Mouse (Mus musculus): ENCODE results near the gene Fam163a. TPM values are rescaled to one million over a fixed set of nuclear protein-coding genes. Genes with fewer than 3 reads are reported as not detected.

The Fam163a gene
- polyA plus RNA-seq, 1 experiment from 2014 or later: 4.2 TPM

GRCm38 (mm10) chr1:156035930-156036737 lies 168.7 kb downstream of the Fam163a start, which contains the start of gene Tor1aip1:
Gene Tor1aip1, minus strand, starts transcription at chr1:156036480.
- Histone ChIP-seq H3K36me3 (ENCODE audit: control insufficient read depth, insufficient read depth, low read length) (peaks cover 10% of the 10 kb centered on the region), H3K27me3 (ENCODE audit: control insufficient read depth, insufficient read depth, low read length) (no peaks in the 10 kb centered on the region), H3K9me3 (replicated peaks; ENCODE audit: control insufficient read depth, low read length) (no peaks in the 10 kb centered on the region), H3K4me3 (replicated peaks; ENCODE audit: low read length) (peak within 1 kb of the TSS; percentile 89), H3K27ac (ENCODE audit: low read length) (peak within 1 kb of the TSS; percentile 100), H3K9ac (ENCODE audit: low read length) (peak within 1 kb of the TSS; percentile 96), H3K4me1 (ENCODE audit: control insufficient read depth, insufficient read depth, low read length) (peaks cover 16% of the 10 kb centered on the region; the same call in 1 of the 2 replicates), H3K4me2 (ENCODE audit: low read depth, low read length) (peak within 1 kb of the TSS; percentile 81)
- under 1% methylated on average over 59 of the region's 59 CpGs for WGBS
- ATAC-seq (ENCODE audit: insufficient read depth, low FRiP score): peak; percentile 93

GRCm38 (mm10) chr1:156035269-156035929 lies 169.4 kb downstream of the Fam163a start, which contains the start of gene Tor1aip2:
Gene Tor1aip2, plus strand, starts transcription at chr1:156035403.
- H3K27me3 ChIP-seq (ENCODE audit: control insufficient read depth, insufficient read depth, low read length): no peaks in the 10 kb centered on the region
- H3K36me3 ChIP-seq (ENCODE audit: control insufficient read depth, insufficient read depth, low read length): peaks cover 10% of the 10 kb centered on the region
- H3K9me3 ChIP-seq (replicated peaks; ENCODE audit: control insufficient read depth, low read length): no peaks in the 10 kb centered on the region
- ATAC-seq (ENCODE audit: insufficient read depth, low FRiP score): peak; percentile 85
- H3K4me3 ChIP-seq (replicated peaks; ENCODE audit: low read length): peak within 1 kb of the TSS; percentile 89
- H3K9ac ChIP-seq (ENCODE audit: low read length): peak within 1 kb of the TSS; percentile 96
- peaks cover 14% of the 10 kb centered on the region; the same call in 1 of the 2 replicates for H3K4me1 ChIP-seq (ENCODE audit: control insufficient read depth, insufficient read depth, low read length)
- H3K4me2 ChIP-seq (ENCODE audit: low read depth, low read length): peak within 1 kb of the TSS; percentile 81
- under 1% methylated on average over 59 of the region's 59 CpGs for WGBS
- peak within 1 kb of the TSS; percentile 100 for H3K27ac ChIP-seq (ENCODE audit: low read length)

- ATAC-seq (ENCODE audit: insufficient read depth, low FRiP score): no peak
- H3K27me3 ChIP-seq (ENCODE audit: control insufficient read depth, insufficient read depth, low read length): no peaks in the 10 kb centered on the region
- WGBS: 28% methylated on average over 1 of the region's 1 CpGs
These were observed 170.2 kb downstream of the Fam163a start for GRCm38 (mm10) chr1:156034661-156035060.

GRCm38 (mm10) chr1:156033921-156034320 lies 170.9 kb downstream of the Fam163a start:
- Histone ChIP-seq H3K4me2 (ENCODE audit: low read depth, low read length) (no peak overlapping the region), H3K27me3 (ENCODE audit: control insufficient read depth, insufficient read depth, low read length) (no peaks in the 10 kb centered on the region), H3K9ac (ENCODE audit: low read length) (no peak overlapping the region), H3K27ac (ENCODE audit: low read length) (no peak overlapping the region), H3K36me3 (ENCODE audit: control insufficient read depth, insufficient read depth, low read length) (peaks cover 10% of the 10 kb centered on the region), H3K4me3 (replicated peaks; ENCODE audit: low read length) (no peak overlapping the region), H3K4me1 (ENCODE audit: control insufficient read depth, insufficient read depth, low read length) (peaks cover 10% of the 10 kb centered on the region; the same call in 1 of the 2 replicates), H3K9me3 (replicated peaks; ENCODE audit: control insufficient read depth, low read length) (no peaks in the 10 kb centered on the region)
- ATAC-seq (ENCODE audit: insufficient read depth, low FRiP score): no peak
- 98% methylated on average over 7 of the region's 7 CpGs for WGBS

More at GRCm38 (mm10) chr1:156034661-156035060, 170.2 kb downstream of the Fam163a start:
- peak overlapping the region; percentile 100 for H3K27ac ChIP-seq (ENCODE audit: low read length)
- peaks cover 10% of the 10 kb centered on the region; the same call in 1 of the 2 replicates for H3K4me1 ChIP-seq (ENCODE audit: control insufficient read depth, insufficient read depth, low read length)
- H3K9ac ChIP-seq (ENCODE audit: low read length): peak overlapping the region; percentile 96
- peaks cover 10% of the 10 kb centered on the region for H3K36me3 ChIP-seq (ENCODE audit: control insufficient read depth, insufficient read depth, low read length)
- H3K4me2 ChIP-seq (ENCODE audit: low read depth, low read length): peak overlapping the region; percentile 81
- peak overlapping the region; percentile 89 for H3K4me3 ChIP-seq (replicated peaks; ENCODE audit: low read length)
- no peaks in the 10 kb centered on the region for H3K9me3 ChIP-seq (replicated peaks; ENCODE audit: control insufficient read depth, low read length)

DNA sequence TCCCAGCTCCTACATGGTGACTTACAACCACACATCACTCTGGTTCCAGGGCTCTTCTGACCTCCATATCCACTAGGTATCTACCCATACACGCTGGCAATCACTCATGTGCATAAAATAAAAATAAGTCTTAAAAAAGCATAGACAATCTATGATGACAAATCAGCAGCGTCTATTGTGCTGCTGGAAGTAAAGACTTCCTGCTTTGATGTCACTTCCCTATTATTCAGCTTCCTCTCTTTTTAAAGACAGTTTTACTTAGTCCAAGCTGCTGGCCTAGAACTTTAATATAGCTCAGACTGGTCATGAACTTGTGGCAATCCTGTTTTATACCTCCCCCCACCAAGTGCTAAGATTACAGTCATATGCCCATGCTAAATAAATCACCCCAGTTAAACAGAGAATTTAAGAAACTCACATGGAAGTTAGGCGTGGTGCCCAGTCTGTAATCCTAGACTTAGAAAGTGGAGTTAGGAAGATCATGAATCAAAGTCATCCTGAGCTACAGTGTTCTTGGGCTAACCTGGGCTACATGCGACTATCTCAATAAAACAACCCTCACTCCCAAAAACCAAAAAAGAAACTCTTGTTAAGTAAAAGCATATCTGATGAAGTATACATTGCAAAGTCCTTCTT lies 176.4 kb downstream of the Fam163a start:
- Histone ChIP-seq H3K27ac (ENCODE audit: low read length) (no peak overlapping the region), H3K9me3 (replicated peaks; ENCODE audit: control insufficient read depth, low read length) (no peaks in the 10 kb centered on the region), H3K36me3 (ENCODE audit: control insufficient read depth, insufficient read depth, low read length) (peaks cover 10% of the 10 kb centered on the region), H3K27me3 (ENCODE audit: control insufficient read depth, insufficient read depth, low read length) (no peaks in the 10 kb centered on the region), H3K4me2 (ENCODE audit: low read depth, low read length) (no peak overlapping the region), H3K4me1 (ENCODE audit: control insufficient read depth, insufficient read depth, low read length) (no peaks in the 10 kb centered on the region), H3K4me3 (replicated peaks; ENCODE audit: low read length) (no peak overlapping the region), H3K9ac (ENCODE audit: low read length) (no peak overlapping the region)
- no peak for ATAC-seq (ENCODE audit: insufficient read depth, low FRiP score)
- WGBS: 82% methylated on average over 4 of the region's 4 CpGs

DNA sequence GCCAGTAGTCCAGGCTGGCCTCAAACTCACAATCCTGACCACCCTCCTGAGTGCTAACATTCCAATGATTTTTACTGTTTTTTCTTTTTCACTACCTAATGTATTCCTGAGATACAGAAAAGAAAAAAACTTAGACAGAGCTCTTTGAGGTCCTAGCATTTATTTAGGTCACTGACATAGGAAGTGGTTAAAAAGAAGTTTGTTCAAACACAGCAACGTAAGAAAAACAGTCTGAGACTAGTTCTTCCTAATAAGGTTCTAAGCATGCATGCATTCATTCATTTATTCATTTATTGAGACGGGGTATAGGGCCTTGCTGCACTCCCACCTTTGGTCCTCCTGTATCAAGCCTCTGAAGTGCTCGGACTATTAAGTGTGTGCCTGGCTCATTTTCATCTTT lies 177.0 kb downstream of the Fam163a start:
- no peak overlapping the region for H3K9ac ChIP-seq (ENCODE audit: low read length)
- 88% methylated on average over 3 of the region's 3 CpGs for WGBS
- no peak overlapping the region for H3K4me3 ChIP-seq (replicated peaks; ENCODE audit: low read length)
- no peak overlapping the region for H3K4me2 ChIP-seq (ENCODE audit: low read depth, low read length)
- no peak overlapping the region for H3K27ac ChIP-seq (ENCODE audit: low read length)
- no peaks in the 10 kb centered on the region for H3K27me3 ChIP-seq (ENCODE audit: control insufficient read depth, insufficient read depth, low read length)
- 0 out of 2 replicates have a peak, but pooled peaks cover 4% of the 10 kb centered on the region for H3K36me3 ChIP-seq (ENCODE audit: control insufficient read depth, insufficient read depth, low read length)
- no peaks in the 10 kb centered on the region for H3K4me1 ChIP-seq (ENCODE audit: control insufficient read depth, insufficient read depth, low read length)
- H3K9me3 ChIP-seq (replicated peaks; ENCODE audit: control insufficient read depth, low read length): no peaks in the 10 kb centered on the region
- no peak for ATAC-seq (ENCODE audit: insufficient read depth, low FRiP score)

Other genes with a start within 250 kb of the Fam163a start
- 5.4 and 6.4 TPM in 2 replicates for gene Cep350, start 231.8 kb downstream of the Fam163a start, polyA plus RNA-seq (2015; fragmentation: Nextera tagmentation; extraction: Ambion mirVana)
- gene Tor1aip2, start 169.6 kb downstream of the Fam163a start, polyA plus RNA-seq (2015; fragmentation: Nextera tagmentation; extraction: Ambion mirVana): 119 and 120 TPM in 2 replicates
- 33.8 and 34.8 TPM in 2 replicates for gene Tor1aip1, start 168.5 kb downstream of the Fam163a start, polyA plus RNA-seq (2015; fragmentation: Nextera tagmentation; extraction: Ambion mirVana)
- gene Tdrd5, start 98.6 kb upstream of the Fam163a start, polyA plus RNA-seq (2015; fragmentation: Nextera tagmentation; extraction: Ambion mirVana): 0.55 and 0.62 TPM in 2 replicates
- gene Nphs2, start 105.7 kb upstream of the Fam163a start, polyA plus RNA-seq (2015; fragmentation: Nextera tagmentation; extraction: Ambion mirVana): not detected in 2 replicates
- gene Gm2000, start 161.0 kb upstream of the Fam163a start, polyA plus RNA-seq (2015; fragmentation: Nextera tagmentation; extraction: Ambion mirVana): 833 and 849 TPM in 2 replicates
- 0.22 and 0.29 TPM in 2 replicates for gene Axdnd1, start 216.1 kb upstream of the Fam163a start, polyA plus RNA-seq (2015; fragmentation: Nextera tagmentation; extraction: Ambion mirVana)

Measured in stomach, embryonic 16.5 days (tissue).